Mouse (Mus musculus) CD4-positive naive resting alpha-beta T cell, adult 57 days (primary cell): Measurements from ENCODE around the gene Rnf220. TPM values are rescaled to one million over a fixed set of nuclear protein-coding genes. Genes with fewer than 3 reads are reported as not detected.

Experiments
- total RNA-seq: library from RNA; stranded (reverse); gene quantifications from one replicate; pipeline ENCODE4 v1.2.4, GENCODE M21; 2023

Gene Rnf220
- total RNA-seq, result 171 TPM

DNA sequence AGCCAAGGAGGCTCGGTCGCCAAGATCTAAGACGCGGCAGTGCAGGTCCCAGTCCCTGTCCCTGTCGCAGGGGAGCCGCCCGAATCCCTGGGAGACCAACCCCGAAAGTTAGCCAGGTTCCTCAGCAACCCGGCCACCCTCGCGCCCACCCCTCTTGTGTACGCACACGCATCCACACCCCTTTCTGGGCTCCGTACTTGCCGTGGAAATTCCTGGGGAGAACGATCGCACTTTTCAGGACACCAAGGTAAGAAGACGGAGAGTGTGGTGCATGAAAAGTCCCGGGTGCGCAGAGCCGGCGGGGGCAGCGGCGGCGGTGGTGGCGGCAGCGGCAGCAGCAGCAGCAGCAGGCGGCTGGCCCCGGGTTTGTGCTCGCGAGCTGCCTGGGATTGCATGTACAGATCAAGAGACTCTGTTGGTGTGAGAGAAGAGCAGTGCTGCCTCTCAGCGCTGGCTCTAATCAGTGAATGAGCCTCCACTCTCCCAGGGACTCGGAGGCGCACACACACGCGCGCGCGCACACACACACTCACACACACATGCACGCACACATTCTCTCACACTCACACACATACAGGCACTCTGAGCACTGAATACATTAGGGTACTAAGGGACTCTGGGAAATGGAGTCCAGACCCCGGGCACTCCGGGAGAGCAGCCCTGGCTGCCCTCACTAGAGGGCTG lies at the start of gene Rnf220:
Gene Rnf220 (minus strand): TSS at position 571 of the 684 bp plus-strand sequence.

DNA sequence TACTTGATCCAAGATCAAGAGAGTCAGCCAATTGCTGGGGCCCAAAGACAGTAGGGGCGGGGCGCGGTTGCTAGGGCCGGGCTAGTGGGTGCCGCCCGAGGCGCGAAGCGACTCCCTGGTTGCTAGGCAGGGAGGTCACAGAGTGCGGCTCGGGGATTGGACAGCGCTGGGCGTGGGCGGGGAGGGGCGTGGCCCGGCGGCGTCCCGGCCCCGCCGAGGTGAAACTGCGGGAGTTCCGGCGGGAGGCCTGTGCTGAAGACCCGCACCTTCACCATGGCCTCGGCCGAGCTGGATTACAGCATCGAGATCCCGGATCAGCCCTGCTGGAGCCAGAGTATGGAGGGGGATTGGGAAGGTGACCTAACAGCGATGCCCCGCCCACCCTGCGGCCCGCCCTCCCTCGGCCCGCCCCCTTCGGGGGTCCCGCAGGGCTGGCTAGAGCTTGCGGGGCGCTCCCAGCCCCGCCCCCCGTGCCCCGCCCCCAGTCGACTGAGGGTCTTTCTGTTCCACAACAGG lies 245.0 kb downstream of the Rnf220 start, which contains the start of the genes Tmem53 and Armh1:
Gene Tmem53 (plus strand): TSS at position 151 of the 516 bp plus-strand sequence.
Gene Armh1 (minus strand): TSS at position 325 of the 516 bp plus-strand sequence.

Other genes starting within 250 kb of the Rnf220 start
- not detected for gene Tmem53, start 245.1 kb downstream of the Rnf220 start, total RNA-seq
- gene Armh1, start 244.9 kb downstream of the Rnf220 start, total RNA-seq, result not detected
- gene Eri3, start 53.3 kb upstream of the Rnf220 start, total RNA-seq, result 47.9 TPM
- 23.9 TPM for gene Dmap1, start 185.2 kb upstream of the Rnf220 start, total RNA-seq
- not detected for gene Gm12845, start 227.4 kb upstream of the Rnf220 start, total RNA-seq